Mouse (Mus musculus) adrenal gland, postnatal 36 days (tissue): ENCODE measurements around the gene Lamc1. TPM values are rescaled to one million over a fixed set of nuclear protein-coding genes. Genes with fewer than 3 reads are reported as not detected.

Experiments
- DNase-seq, 2 experiments: peaks; one replicate each; pipeline ENCODE4 v3.0.0; 2021; ENCODE audit warnings: mixed read lengths in 1 of 2
- total RNA-seq, 2 experiments: library from RNA; stranded (reverse); gene quantifications; 2 replicates each; pipeline ENCODE4 v1.2.3; 2021

The Lamc1 gene
- total RNA-seq, 2 experiments from 2014 or later, result 84.0 to 141 TPM

- DNase-seq, result peak in 1 of 2 experiments; percentile 10
Observed at GRCm38 (mm10) chr1:153265579-153265978, 67.0 kb downstream of the Lamc1 start.

- DNase-seq, result no peak
Observed at GRCm38 (mm10) chr1:153265066-153265465, 67.5 kb downstream of the Lamc1 start.

GRCm38 (mm10) chr1:153259752-153260300 lies 72.8 kb downstream of the Lamc1 start:
- DNase-seq, result no peak

- DNase-seq, result no peak
Observed at GRCm38 (mm10) chr1:153252540-153253210, 79.9 kb downstream of the Lamc1 start.

- DNase-seq, result no peak
Observed at GRCm38 (mm10) chr1:153251590-153252206, 80.9 kb downstream of the Lamc1 start.

- no peak for DNase-seq
Observed at GRCm38 (mm10) chr1:153241346-153241745, 91.2 kb downstream of the Lamc1 start.

- no peak for DNase-seq
Observed at GRCm38 (mm10) chr1:153235576-153235975, 97.0 kb downstream of the Lamc1 start.

GRCm38 (mm10) chr1:153231681-153232080 lies 100.9 kb downstream of the Lamc1 start:
- DNase-seq, result no peak

- DNase-seq, result no peak
Observed at GRCm38 (mm10) chr1:153227916-153228315, 104.7 kb downstream of the Lamc1 start.

GRCm38 (mm10) chr1:153227096-153227495 lies 105.5 kb downstream of the Lamc1 start:
- no peak for DNase-seq

GRCm38 (mm10) chr1:153225786-153226725 lies 106.5 kb downstream of the Lamc1 start:
- DNase-seq, result no peak

GRCm38 (mm10) chr1:153224331-153224730 lies 108.3 kb downstream of the Lamc1 start:
- DNase-seq, result no peak

GRCm38 (mm10) chr1:153219376-153219775 lies 113.2 kb downstream of the Lamc1 start:
- no peak for DNase-seq

- DNase-seq, result no peak
Observed at GRCm38 (mm10) chr1:153216516-153216915, 116.1 kb downstream of the Lamc1 start.

- DNase-seq, result no peak
Observed at GRCm38 (mm10) chr1:153215676-153216075, 116.9 kb downstream of the Lamc1 start.

- no peak for DNase-seq
Observed at GRCm38 (mm10) chr1:153210992-153211391, 121.6 kb downstream of the Lamc1 start.

GRCm38 (mm10) chr1:153210198-153210597 lies 122.4 kb downstream of the Lamc1 start:
- DNase-seq, result no peak

GRCm38 (mm10) chr1:153202195-153202594 lies 130.4 kb downstream of the Lamc1 start:
- DNase-seq, result no peak

- no peak for DNase-seq
Observed at GRCm38 (mm10) chr1:153201448-153201847, 131.1 kb downstream of the Lamc1 start.

- DNase-seq, result no peak
Observed at GRCm38 (mm10) chr1:153197316-153197850, 135.2 kb downstream of the Lamc1 start.

- DNase-seq, result no peak
Observed at GRCm38 (mm10) chr1:153192945-153193344, 139.6 kb downstream of the Lamc1 start.

GRCm38 (mm10) chr1:153192379-153192778 lies 140.2 kb downstream of the Lamc1 start:
- DNase-seq, result no peak
